Mouse (Mus musculus) liver, postnatal 0 days (tissue): ENCODE measurements at regions not wholly inside any gene's neighbourhood (a gene's known extent, or its start where the extent isn't known, plus 50 kb on each side); places are given as distances from the start of the nearest gene placed in this dataset.

Source experiments
- ATAC-seq: fragments of 200-750 bp; cut with Nextera tagmentation; 2 replicates; pipeline ENCODE4 v1.8.0; 2017; ENCODE audit warnings: mild to moderate bottlenecking, moderate library complexity
- DNase-seq: peaks from one replicate; pipeline ENCODE4 v3.0.0-alpha.2; 2016
- H3K27ac ChIP-seq: fragments of 300-500 bp; sonication (generic); 2 replicates; pipeline ENCODE4 v1.5.1; 2014; ENCODE audit warnings: antibody characterized with exemption, moderate library complexity, mild to moderate bottlenecking, low read depth
- H3K27me3 ChIP-seq: fragments of 300-500 bp; sonication (generic); 2 replicates; pipeline ENCODE4 v1.6.1; 2014; ENCODE audit warnings: low read length, control low read depth, mixed read lengths; ENCODE audit not compliant: insufficient read depth
- H3K36me3 ChIP-seq: fragments of 300-500 bp; sonication (generic); replicated peaks from 2 replicates; pipeline ENCODE4 v1.6.1; 2014; ENCODE audit warnings: mild to moderate bottlenecking, control low read depth, low read length, moderate library complexity, mixed read lengths; ENCODE audit not compliant: insufficient read depth
- H3K4me1 ChIP-seq: fragments of 300-500 bp; sonication (generic); 2 replicates; pipeline ENCODE4 v1.6.1; 2014; ENCODE audit warnings: antibody characterized with exemption, mild to moderate bottlenecking, control low read depth; ENCODE audit not compliant: insufficient read depth
- H3K4me2 ChIP-seq: fragments of 300-500 bp; sonication (generic); 2 replicates; pipeline ENCODE4 v1.6.1; 2014; ENCODE audit warnings: low read depth, mild to moderate bottlenecking, low read length, moderate library complexity, mixed read lengths
- H3K4me3 ChIP-seq: fragments of 300-500 bp; sonication (generic); 2 replicates; pipeline ENCODE4 v1.5.1; 2014; ENCODE audit warnings: low read depth, low read length
- H3K9ac ChIP-seq: fragments of 300-500 bp; sonication (generic); replicated peaks from 2 replicates; pipeline ENCODE4 v1.6.1; 2014; ENCODE audit warnings: mild to moderate bottlenecking, moderate library complexity
- H3K9me3 ChIP-seq: fragments of 300-500 bp; sonication (generic); 2 replicates; pipeline ENCODE4 v1.6.1; 2016; ENCODE audit warnings: mild to moderate bottlenecking, control low read depth, low read length, mixed read lengths
- CTCF ChIP-seq: sonication (generic); IDR thresholded peaks from 2 replicates; pipeline ENCODE4 v1.5.1; 2016; ENCODE audit warnings: antibody characterized with exemption, low read depth
- EP300 ChIP-seq: IDR thresholded peaks from 2 replicates; pipeline ENCODE4 v1.6.1; 2016; ENCODE audit warnings: antibody characterized with exemption, low read depth, mild to moderate bottlenecking
- WGBS: fragments of 180-500 bp; shearing (Covaris S2); extraction: QIAGEN DNeasy Blood & Tissue Kit; methylation state at CpG from one replicate; pipeline ENCODE4 v1.1.7; 2014; ENCODE audit not compliant: insufficient replicate concordance; 5-methylcytosine and 5-hydroxymethylcytosine counted together

GRCm38 (mm10) chr13:63668576-63668975 lies 95.2 kb upstream of the Ptch1 start:
- H3K4me2 ChIP-seq = no peak overlapping the region
- no peak overlapping the region for H3K27ac ChIP-seq
- DNase-seq = no peak
- no peaks in the 10 kb centered on the region for H3K36me3 ChIP-seq
- no peaks in the 10 kb centered on the region for H3K27me3 ChIP-seq
- H3K4me3 ChIP-seq = no peak overlapping the region
- no peaks in the 10 kb centered on the region for H3K9me3 ChIP-seq
- TF ChIP-seq EP300 (no peak), CTCF (no peak)
- ATAC-seq = no peak
- WGBS = 44% methylated on average over 4 of the region's 4 CpGs
- no peaks in the 10 kb centered on the region for H3K4me1 ChIP-seq
- no peak overlapping the region for H3K9ac ChIP-seq

DNA sequence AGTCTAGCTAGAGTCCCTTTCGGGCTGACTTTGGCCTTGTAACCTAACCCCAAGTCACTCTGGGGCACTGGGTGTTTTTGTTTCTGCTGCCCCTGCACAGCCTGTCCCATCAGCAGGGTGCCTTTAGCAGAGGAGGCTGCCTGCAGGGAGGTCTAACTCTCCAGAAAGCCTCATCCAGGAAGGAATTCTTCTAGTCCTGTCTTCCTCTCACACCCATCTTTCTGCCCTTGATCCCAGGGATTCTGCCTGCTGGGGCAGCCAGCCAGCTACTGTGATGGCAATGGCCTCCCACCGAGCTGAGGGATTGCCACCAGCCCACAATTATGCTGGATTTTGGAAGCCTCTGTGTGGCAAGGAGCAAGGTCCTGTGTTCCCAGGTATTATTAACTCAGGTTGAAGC lies 95.6 kb upstream of the Ptch1 start:
- no peaks in the 10 kb centered on the region for H3K27me3 ChIP-seq
- H3K4me3 ChIP-seq = no peak overlapping the region

GRCm38 (mm10) chr13:63672425-63672824 lies 99.0 kb upstream of the Ptch1 start:
- Histone ChIP-seq H3K4me3 (no peak overlapping the region), H3K36me3 (no peaks in the 10 kb centered on the region), H3K27ac (no peak overlapping the region), H3K9ac (no peak overlapping the region), H3K27me3 (no peaks in the 10 kb centered on the region), H3K9me3 (no peaks in the 10 kb centered on the region), H3K4me1 (no peaks in the 10 kb centered on the region), H3K4me2 (no peak overlapping the region)
- TF ChIP-seq EP300 (no peak), CTCF (no peak)
- 58% methylated on average over 4 of the region's 4 CpGs for WGBS
- ATAC-seq (no peak), DNase-seq (no peak)

More for the DNA sequence above, 95.6 kb upstream of the Ptch1 start:
- no peaks in the 10 kb centered on the region for H3K4me1 ChIP-seq
- ATAC-seq = no peak
- H3K4me2 ChIP-seq = no peak overlapping the region
- DNase-seq = no peak
- TF ChIP-seq EP300 (no peak), CTCF (no peak)
- H3K36me3 ChIP-seq = no peaks in the 10 kb centered on the region
- H3K27ac ChIP-seq = no peak overlapping the region
- H3K9me3 ChIP-seq = no peaks in the 10 kb centered on the region
- WGBS = 41% methylated on average over 2 of the region's 2 CpGs
- no peak overlapping the region for H3K9ac ChIP-seq

- 56% methylated on average over 2 of the region's 2 CpGs for WGBS
- Histone ChIP-seq H3K9me3 (no peaks in the 10 kb centered on the region), H3K27me3 (no peaks in the 10 kb centered on the region), H3K27ac (no peak overlapping the region), H3K9ac (no peak overlapping the region), H3K36me3 (no peaks in the 10 kb centered on the region), H3K4me1 (no peaks in the 10 kb centered on the region), H3K4me2 (no peak overlapping the region), H3K4me3 (no peak overlapping the region)
- ATAC-seq (no peak), DNase-seq (no peak)
- no peak for TF ChIP-seq EP300
- TF ChIP-seq CTCF = no peak
These were observed 104.3 kb upstream of the Ptch1 start for GRCm38 (mm10) chr13:63677696-63678095.

DNA sequence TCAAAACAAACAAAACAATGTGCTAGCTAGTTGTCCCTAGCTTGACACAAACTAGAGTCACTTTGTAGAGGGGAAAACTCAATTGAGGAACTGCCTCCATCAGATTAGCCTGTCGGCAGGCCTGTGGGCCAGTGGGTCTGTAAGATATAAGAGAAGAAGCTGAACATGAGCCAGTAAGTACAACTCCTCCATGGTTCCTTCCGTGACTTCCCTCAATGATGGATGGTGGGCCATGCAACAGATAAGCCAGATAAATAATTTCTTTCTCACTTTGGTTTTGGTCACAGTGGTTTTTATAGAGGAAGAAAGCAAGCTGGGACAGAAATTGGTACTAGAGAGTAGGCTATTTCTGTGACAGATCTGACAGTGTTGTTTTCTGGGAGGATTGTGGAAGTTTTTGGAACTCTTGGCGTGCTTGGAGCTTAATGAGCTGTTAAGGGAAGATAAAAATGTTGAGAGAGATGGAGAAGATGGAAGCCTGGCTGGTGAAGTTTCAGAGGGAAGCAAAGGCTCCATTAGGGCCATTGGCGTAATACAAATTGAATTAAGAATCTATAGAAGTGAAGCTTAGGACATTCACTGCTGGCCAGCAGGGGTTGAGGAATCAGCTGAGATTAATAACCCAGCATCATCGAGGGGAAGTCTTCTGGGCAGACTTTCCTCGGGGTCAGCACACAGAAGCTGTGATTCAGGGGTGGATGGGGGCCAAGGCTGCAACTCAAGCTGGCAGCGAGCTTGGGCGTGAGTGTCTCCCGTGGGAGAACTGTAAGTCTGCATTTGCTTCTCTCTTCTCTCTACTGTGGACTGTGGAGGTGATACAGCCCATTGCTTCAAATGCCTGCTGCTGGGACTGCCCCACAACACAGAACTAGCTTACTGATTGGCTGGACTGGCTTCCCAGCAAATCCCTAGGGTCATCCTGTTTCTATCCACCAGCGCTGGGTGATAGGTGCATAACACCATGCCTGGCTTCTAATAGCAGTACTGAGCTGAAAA lies 105.2 kb upstream of the Ptch1 start:
- no peaks in the 10 kb centered on the region for H3K9me3 ChIP-seq
- no peak overlapping the region for H3K9ac ChIP-seq
- 62% methylated on average over 10 of the region's 10 CpGs for WGBS
- H3K4me3 ChIP-seq = no peak overlapping the region
- H3K36me3 ChIP-seq = no peaks in the 10 kb centered on the region
- H3K4me2 ChIP-seq = no peak overlapping the region
- DNase-seq (no peak), ATAC-seq (no peak)
- no peak for TF ChIP-seq EP300
- no peaks in the 10 kb centered on the region for H3K27me3 ChIP-seq
- no peaks in the 10 kb centered on the region for H3K4me1 ChIP-seq
- H3K27ac ChIP-seq = no peak overlapping the region

GRCm38 (mm10) chr13:63682341-63682740 lies 108.9 kb upstream of the Ptch1 start:
- 36% methylated on average over 4 of the region's 4 CpGs for WGBS
- no peaks in the 10 kb centered on the region for H3K4me1 ChIP-seq
- no peak overlapping the region for H3K4me3 ChIP-seq
- no peak for ATAC-seq
- TF ChIP-seq CTCF = no peak
- no peak for TF ChIP-seq EP300
- H3K27ac ChIP-seq = no peak overlapping the region
- DNase-seq = no peak
- H3K4me2 ChIP-seq = no peak overlapping the region
- no peaks in the 10 kb centered on the region for H3K27me3 ChIP-seq
- no peak overlapping the region for H3K9ac ChIP-seq
- no peaks in the 10 kb centered on the region for H3K9me3 ChIP-seq
- H3K36me3 ChIP-seq = no peaks in the 10 kb centered on the region
